Mouse (Mus musculus) kidney, adult 8-10 months (tissue): ENCODE measurements around the gene Gm28044.
"Not testable (repeated sequence)": the region's sequence is repeated elsewhere in the genome, so short reads cannot be mapped to it uniquely, and the experiment has no call there.

ENCODE experiments used
- DNase-seq, 2 experiments: peaks; one replicate each; pipeline ENCODE4 v3.0.0; 2022

The Gm28044 gene

DNA sequence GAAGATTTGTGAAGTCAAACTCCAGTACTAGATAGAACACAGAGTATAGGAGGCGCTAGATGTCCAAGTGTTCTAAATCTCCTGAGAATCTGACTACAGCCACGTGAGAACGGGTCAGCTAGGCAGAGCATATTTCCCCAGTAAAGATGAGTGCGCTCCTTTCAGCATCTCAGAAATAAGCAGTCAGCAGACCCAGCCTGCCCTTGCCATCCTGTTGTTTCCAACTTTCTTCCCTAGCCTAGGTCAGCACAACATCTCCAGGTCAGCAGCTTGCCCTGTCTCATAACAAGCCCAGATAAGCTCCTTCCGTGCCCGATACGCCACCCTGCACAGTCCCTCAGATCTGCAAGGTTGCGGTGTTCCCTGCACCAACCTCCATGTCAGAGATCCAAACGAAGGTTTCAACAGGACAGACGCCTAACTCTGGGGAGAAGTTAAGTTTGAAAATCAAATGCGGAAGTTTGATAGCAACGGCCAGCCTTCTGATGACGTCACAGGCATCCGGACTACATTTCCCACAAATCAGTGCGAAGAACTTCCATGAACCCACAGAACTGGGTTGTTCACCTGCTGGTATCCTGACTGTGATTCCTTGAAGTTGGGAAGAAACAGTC is at the start of gene Gm28044, which contains the start of gene Zfp953:
Gm28044 (minus strand) TSS at position 406 of the 614 bp plus-strand sequence.
Zfp953 (minus strand) TSS at position 475 of the 614 bp plus-strand sequence.
- peak; percentile 87 to 94 for DNase-seq

DNA sequence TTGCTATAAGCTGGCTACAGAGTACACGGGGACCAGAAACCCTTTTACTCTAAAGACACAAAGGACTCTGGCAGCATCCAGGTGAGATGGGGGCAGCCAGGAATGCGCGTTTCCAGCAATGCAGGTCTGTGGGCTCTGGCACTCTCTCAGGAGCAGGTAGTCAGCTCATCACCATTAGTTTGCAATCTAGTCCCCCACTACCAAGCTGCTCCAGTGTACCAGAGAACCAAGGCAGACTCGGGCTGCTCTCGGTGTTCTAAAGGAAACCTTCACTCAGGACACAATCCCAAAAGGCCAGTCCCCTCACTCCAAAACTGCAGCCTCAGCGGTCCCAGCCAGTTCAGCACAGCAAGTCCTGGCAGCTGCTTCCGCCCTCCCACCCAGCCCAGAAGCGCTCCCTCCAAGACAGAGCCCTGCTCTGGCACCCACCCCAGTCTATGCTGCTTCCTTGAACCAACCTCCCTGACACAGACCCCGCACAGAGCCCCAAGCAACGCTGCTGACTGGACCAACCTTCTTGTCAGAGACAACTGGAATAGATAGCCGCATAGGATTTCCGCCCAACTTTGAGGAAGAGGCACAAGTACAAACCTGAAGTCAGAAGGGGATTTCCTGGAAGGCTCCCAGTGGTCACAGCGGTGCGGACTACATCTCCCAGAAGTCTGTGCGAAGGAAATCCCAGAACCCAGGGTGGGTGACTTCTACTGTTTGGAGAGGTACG is 39.0 kb upstream of the Gm28044 start, which contains the start of gene Zfp429:
Zfp429 (minus strand) TSS at position 637 of the 721 bp plus-strand sequence.
- DNase-seq = peak; percentile 69 to 77

DNA sequence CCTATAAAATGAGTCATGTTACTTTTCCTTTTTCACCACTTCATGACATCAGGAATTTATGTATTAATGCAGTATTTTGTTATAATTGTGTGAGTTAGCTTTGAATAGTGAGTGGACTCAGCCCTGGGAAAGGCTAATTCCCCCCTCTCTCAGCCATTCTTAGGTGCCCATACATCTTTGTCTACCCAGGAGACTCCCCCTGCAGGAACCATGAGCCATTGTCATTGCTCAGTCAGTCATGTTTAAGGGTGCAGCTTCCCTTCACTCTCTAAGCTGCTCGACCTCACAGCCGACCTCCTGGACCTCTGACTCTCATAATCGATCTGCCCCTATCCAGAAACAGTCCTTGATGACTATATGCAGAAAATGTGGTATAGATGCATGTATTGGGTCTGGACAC is 15.9 kb upstream of the Gm28044 start:
- DNase-seq = not testable (repeated sequence)

DNA sequence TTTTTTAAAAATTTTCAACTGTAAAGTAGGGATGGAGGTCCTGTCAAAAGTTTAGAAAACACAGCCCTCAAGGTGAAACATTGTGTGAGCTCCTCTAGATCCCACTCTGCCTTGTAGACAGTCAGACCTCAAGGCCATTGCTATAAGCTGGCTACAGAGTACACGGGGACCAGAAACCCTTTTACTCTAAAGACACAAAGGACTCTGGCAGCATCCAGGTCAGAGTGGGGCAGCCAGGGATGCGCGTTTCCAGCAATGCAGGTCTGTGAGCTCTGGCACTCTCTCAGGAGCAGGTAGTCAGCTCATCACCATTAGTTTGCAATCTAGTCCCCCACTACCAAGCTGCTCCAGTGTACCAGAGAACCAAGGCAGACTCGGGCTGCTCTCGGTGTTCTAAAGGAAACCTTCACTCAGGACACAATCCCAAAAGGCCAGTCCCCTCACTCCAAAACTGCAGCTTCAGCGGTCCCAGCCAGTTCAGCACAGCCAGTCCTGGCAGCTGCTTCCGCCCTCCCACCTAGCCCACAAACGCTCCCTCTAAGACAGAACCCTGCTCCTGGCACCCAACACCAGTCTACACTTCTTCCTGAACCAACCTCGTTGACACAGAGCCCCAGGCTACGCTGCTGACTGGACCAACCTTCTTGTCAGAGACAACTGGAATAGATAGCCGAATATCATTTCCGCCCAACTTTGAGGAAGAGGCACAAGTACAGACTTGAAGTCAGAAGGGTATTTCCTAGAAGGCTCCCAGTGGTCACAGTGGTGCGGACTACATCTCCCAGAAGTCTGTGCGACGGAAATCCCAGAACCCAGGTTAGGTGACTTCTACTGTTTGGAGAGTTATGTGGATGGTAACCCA is 14.9 kb upstream of the Gm28044 start, which contains the start of the genes Gm28041 and Zfp456:
Gm28041 (minus strand) TSS at position 684 of the 862 bp plus-strand sequence.
Zfp456 (minus strand) TSS at position 761 of the 862 bp plus-strand sequence.
- peak; percentile 77 to 78 for DNase-seq

DNA sequence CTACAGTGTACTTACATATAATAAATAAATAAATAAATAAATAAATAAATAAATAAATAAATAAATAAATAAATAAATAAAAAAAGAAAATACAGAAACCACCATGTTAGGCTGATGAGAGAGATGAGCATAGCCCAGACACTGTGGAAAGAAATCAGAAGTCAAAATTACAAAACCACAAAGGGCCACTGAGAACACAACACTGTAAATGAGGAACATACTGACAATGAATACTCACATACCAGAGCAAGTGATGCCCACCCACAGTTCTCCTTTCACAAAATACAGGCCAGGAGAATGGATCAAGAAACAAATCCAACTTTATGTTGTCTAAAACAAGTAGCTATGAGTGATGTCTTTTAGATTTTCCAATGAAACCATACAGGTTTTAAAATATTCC is 8.5 kb downstream of the Gm28044 start:
- no peak for DNase-seq

DNA sequence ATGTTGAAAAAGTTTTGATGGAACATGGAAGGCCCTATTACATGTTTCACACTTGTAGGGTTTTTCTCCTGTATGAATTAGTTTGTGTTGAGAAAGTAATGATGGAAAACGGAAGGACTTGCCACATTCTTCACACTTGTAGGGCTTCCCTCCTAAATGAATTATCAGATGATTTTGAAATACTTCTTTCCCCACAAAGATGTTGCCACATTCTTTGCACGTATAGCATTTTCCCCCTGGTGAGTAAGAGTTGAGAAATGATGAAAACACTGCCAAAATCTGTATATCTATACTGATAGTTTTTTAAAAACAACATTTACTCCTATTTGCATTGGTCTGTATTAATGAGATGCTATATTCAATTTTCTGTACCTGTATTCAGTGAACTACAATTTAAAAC is 16.9 kb downstream of the Gm28044 start:
- no peak for DNase-seq

DNA sequence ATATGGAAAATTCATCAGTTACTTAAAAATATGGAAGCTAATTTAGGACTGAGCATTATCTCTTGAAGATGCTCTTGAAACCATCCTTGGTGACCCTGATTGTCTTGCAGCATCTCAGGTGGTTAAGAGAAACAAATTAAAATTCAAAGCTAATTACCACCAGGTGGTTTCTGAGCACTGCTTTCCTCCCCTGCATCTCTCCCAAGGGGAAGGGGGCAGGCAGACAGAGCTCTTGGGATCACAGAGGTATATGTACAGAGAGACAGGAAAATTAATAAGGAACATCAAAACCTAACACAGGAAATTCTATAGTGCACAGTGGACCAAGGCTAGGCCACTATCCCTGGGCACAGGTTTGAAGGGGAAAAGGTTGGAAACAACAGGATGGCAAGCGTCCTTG is 27.5 kb downstream of the Gm28044 start:
- no peak for DNase-seq

DNA sequence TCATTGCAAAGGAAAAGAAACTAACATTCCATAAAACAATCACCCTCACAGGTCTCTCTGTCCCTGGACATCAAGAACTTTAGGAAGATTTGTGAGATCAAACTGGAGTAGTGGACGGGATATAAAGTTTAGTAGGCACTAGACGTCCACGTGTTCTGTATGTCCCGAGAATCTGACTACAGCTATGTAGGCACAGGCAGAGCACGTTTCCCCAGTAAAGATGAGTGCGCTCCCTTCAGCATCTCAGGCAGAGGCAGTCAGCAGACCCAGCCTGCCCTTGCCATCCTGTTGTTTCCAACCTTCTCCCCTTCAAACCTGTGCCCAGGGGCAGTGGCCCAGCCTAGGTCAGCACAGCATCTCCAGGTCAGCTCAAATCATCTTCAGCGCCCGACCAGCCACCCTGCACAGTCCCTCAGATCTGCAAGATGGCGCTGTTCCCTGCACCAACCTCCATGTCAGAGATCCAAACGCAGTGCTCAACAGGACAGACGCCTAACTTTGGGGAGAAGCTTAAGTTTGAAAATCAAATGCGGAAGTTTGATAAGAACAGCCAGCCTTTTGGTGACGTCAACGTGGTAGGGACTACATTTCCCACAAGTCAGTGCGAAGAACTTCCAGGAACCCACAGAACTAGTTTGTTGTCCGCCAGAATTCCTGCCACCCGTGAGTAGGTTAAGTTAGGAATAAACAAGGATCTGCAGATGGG is 28.2 kb downstream of the Gm28044 start, which contains the start of gene Zfp595:
Zfp595 (minus strand) TSS at position 552 of the 706 bp plus-strand sequence.
- DNase-seq = peak; percentile 87 to 89

DNA sequence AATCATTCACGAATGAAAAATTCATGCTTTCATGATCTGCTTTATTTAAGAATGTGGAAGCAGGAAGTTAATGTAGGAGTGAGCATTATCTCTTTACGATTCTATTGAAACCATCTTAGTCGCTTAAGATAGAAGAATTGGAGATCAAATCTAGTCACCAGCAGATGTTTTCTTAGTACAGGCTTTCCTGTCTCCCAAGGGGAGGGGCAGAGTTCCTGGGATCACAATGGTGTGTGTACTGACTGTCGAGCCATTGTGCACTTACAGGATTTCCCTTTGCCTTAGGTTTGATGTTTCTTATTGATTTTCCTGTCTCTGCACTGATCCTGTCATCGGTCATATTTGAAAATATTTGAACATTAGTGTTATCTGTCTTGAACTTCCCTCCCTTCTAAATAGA is 53.6 kb downstream of the Gm28044 start:
- DNase-seq = no peak

DNA sequence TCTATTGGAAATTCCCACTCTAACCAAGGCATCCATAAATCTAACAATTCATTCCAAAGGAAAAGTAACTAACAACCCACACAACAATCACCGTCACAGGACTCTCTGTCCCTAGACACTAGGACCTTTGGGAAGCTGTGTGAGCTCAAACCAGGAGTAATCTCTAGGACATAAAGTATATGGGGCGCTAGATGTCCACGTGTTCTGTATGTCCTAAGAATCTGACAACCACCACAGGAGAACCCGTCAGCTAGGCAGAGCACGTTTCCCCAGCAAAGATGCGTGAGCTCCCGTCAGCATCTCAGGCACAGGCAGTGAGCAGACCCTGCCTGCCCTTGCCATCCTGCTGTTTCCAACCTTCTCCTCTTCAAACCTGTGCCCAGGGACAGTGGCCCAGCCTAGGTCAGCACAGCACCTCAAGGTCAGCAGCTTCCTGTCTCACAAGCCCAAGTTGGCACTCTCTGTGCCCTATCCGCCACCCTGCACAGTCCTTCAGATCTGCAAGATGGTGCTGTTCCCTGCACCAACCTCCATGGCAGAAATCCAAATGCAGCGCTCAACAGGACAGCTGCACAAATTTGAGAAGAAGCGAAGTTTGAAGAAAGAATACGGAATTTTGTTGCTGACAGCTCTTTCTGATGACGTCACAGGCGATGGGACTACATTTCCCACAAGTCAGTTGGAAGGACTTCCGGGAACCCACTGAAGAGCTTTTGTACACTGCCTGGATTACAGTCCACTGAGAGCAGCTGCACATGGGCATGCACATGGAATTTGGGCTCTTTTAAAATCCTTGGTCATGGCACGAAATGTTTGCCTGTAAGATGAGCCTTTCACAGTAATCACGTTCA is 54.3 kb downstream of the Gm28044 start, which contains the start of gene Zfp457:
Zfp457 (minus strand) TSS at position 664 of the 851 bp plus-strand sequence.
- peak; percentile 88 to 92 for DNase-seq

DNA sequence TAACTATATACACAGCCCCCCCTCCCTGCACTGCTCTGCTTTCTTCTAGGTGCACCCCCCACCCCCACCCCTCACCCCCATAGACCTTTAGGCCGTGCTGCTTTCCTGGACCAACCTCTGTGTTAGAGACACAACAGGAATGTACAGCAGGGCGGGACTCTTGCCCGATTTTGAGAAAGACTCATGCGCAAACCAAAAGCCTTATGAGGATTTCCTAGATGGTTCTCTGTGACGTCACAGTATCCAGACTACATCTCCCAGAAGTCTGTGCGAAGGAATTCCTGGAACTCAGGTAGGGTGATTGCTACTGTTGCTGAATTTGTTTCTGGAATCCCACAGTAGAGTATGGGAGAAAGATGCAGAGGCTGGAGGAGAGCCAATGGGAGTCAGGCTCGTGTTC is 82.0 kb downstream of the Gm28044 start, which contains the start of gene Zfp458:
Zfp458 (minus strand) TSS at position 153 of the 400 bp plus-strand sequence.
- peak; percentile 8 to 17 for DNase-seq

DNA sequence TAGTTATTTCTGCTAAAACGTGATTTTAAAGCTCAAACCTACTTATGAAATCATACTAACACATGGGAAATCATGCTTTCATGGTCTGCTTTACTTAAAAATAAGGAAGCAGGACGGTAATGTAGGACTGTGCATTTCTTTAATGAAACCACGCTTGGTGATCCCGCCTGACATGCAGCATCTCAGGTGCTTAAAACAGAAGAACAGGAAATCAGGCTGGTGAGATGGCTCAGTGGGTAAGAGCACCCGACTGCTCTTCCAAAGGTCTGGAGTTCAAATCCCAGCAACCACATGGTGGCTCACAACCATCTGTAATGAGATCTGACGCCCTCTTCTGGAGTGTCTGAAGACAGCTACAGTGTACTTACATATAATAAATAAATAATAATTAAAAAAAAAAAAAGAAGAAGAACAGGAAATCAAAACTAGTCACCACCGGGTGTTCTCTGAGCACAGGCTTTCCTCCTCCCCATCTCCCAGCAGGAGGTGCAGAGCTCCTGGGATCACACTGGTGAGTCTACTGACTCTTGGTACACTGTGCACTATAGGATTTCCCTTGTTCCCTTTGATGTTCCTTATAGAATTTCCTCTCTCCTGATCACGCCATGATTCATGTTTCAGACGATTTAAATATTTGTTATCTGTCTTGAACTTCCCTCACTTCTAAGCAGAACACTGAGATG is 90.8 kb downstream of the Gm28044 start:
- DNase-seq = not testable (repeated sequence)

DNA sequence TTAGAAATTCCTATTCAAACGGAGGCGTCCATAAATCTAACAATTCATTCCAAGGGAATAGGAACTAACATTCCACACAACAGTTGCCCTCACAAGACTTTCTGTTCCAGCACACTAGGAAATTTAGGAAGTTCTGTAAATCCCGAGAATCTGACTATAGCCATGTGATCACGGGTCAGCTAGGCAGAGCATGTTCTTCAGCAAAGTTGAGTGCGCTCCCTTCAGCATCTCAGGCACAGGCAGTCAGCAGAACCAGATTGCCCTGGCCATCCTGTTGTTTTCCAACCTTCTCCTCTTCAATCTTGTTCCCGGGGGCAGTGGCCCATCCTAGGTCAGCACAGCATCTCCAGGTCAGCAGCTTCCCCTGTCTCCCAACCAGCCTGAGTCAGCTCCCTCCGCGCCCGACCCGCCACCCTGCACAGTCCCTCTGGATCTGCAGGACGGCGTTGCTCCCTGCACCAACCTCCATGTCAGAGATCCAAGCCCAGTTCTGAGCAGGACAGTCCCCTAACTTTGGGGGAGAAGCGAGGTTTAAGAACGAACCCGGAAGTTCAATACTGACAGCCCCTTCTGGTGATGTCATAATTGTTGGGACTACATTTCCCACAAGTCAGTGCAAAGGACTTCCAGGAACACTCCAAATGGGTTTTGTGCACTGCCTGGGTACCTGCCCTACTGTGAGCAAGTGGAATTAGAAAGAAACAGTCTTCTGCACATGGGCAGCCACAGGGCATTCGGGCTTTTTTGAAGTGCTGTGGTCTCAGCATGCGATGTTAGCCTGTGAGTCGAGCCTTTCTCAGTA is 91.6 kb downstream of the Gm28044 start:
- peak; percentile 69 to 82 for DNase-seq
